Mouse (Mus musculus) gastrocnemius, adult 18-20 months (tissue): ENCODE results near the gene Marcks. TPM values are rescaled to one million over a fixed set of nuclear protein-coding genes. Genes with fewer than 3 reads are reported as not detected.
A peak's percentile ranks its signal among the peaks of the same experiment; 100 is the strongest.

Experiments
- DNase-seq: peaks from one replicate; pipeline ENCODE4 v3.0.0; 2021; ENCODE audit warnings: low spot score
- long read RNA-seq, 2 experiments: library from polyadenylated mRNA; stranded (forward); transcript quantifications; one replicate each; pipeline ENCODE4 v2.0.0; 2021
- total RNA-seq, 2 experiments: library from RNA; stranded (reverse); gene quantifications; 2 replicates each; pipeline ENCODE4 v1.2.3; 2021

The Marcks gene
- 10 to 100 TPM; 16.4 to 21.0 TPM for total RNA-seq
- long read RNA-seq, experiment 1, full-length matches to known transcripts, result 16 of 24 reads
- long read RNA-seq, experiment 1, partial matches to known transcripts, result 0 of 24 reads
- long read RNA-seq, experiment 1, other reads (novel, unspliced or antisense), result 8 of 24 reads
- long read RNA-seq, experiment 2, full-length matches to known transcripts, result 22 of 32 reads
- long read RNA-seq, experiment 2, partial matches to known transcripts, result 0 of 32 reads
- long read RNA-seq, experiment 2, other reads (novel, unspliced or antisense), result 10 of 32 reads

- peak; percentile 81 for DNase-seq
These were observed at the start of gene Marcks for GRCm38 (mm10) chr10:37138778-37139442. TSS of gene Marcks (minus strand) at chr10:37138920.

GRCm38 (mm10) chr10:37177071-37177470 is 38.4 kb upstream of the Marcks start:
- no peak for DNase-seq

- DNase-seq, result no peak
These were observed 33.8 kb upstream of the Marcks start for GRCm38 (mm10) chr10:37172416-37172950.

- no peak for DNase-seq
These were observed 33.1 kb upstream of the Marcks start for GRCm38 (mm10) chr10:37171711-37172415.

GRCm38 (mm10) chr10:37170878-37171277 is 32.2 kb upstream of the Marcks start:
- no peak for DNase-seq

GRCm38 (mm10) chr10:37170466-37170865 is 31.7 kb upstream of the Marcks start:
- peak; percentile 69 for DNase-seq

GRCm38 (mm10) chr10:37167527-37167926 is 28.8 kb upstream of the Marcks start:
- no peak for DNase-seq

- peak; percentile 20 for DNase-seq
These were observed 21.0 kb upstream of the Marcks start for GRCm38 (mm10) chr10:37159731-37160130.

- peak; percentile 8 for DNase-seq
These were observed 18.4 kb upstream of the Marcks start for GRCm38 (mm10) chr10:37157156-37157555.

GRCm38 (mm10) chr10:37155131-37155530 is 16.4 kb upstream of the Marcks start:
- no peak for DNase-seq

GRCm38 (mm10) chr10:37151539-37152271 is 13.0 kb upstream of the Marcks start:
- no peak for DNase-seq

GRCm38 (mm10) chr10:37148016-37148415 is 9.3 kb upstream of the Marcks start:
- DNase-seq, result no peak

GRCm38 (mm10) chr10:37145456-37145855 is 6.7 kb upstream of the Marcks start:
- DNase-seq, result no peak

- no peak for DNase-seq
These were observed 2.9 kb upstream of the Marcks start for GRCm38 (mm10) chr10:37141621-37142020.

GRCm38 (mm10) chr10:37140736-37141451 is 2.2 kb upstream of the Marcks start:
- peak; percentile 92 for DNase-seq

GRCm38 (mm10) chr10:37140166-37140735 is 1.5 kb upstream of the Marcks start:
- DNase-seq, result peak; percentile 42

GRCm38 (mm10) chr10:37139443-37140165 is 884 bp upstream of the Marcks start:
- DNase-seq, result peak; percentile 32

- DNase-seq, result peak; percentile 11
These were observed 399 bp downstream of the Marcks start for GRCm38 (mm10) chr10:37138311-37138731.

GRCm38 (mm10) chr10:37137531-37138310 is 999 bp downstream of the Marcks start:
- DNase-seq, result peak; percentile 33
